Mouse (Mus musculus) gastrocnemius, postnatal 36 days (tissue): ENCODE measurements around the gene Hist2h2aa1. TPM values are rescaled to one million over a fixed set of nuclear protein-coding genes. Genes with fewer than 3 reads are reported as not detected.

Experiments
- DNase-seq, 2 experiments: peaks; one replicate each; pipeline ENCODE4 v3.0.0; 2022
- intact Hi-C: fragments of 180-260 bp; cut with DNase I; formaldehyde crosslinking; loops from one replicate; pipeline ENCODE4 v1.15.1; 2025
- total RNA-seq, 2 experiments: library from RNA; stranded (reverse); gene quantifications; 2 replicates each; pipeline ENCODE4 v1.2.3; 2021

The Hist2h2aa1 gene
- total RNA-seq, 2 experiments from 2014 or later = 2.9 to 7.9 TPM

- DNase-seq = no peak
- intact Hi-C loops = no loop called here
These were observed 2.3 kb downstream of the Hist2h2aa1 start for GRCm38 (mm10) chr3:96247356-96248140.

GRCm38 (mm10) chr3:96248141-96249033 lies 3.1 kb downstream of the Hist2h2aa1 start:
- no peak for DNase-seq
- intact Hi-C loops = no loop called here

GRCm38 (mm10) chr3:96249034-96249345 lies 3.7 kb downstream of the Hist2h2aa1 start:
- intact Hi-C loops = no loop called here
- no peak for DNase-seq

GRCm38 (mm10) chr3:96250890-96251289 lies 5.6 kb downstream of the Hist2h2aa1 start:
- DNase-seq = no peak
- intact Hi-C loops = no loop called here

GRCm38 (mm10) chr3:96251787-96252186 lies 6.5 kb downstream of the Hist2h2aa1 start:
- no peak for DNase-seq
- intact Hi-C loops = no loop called here

GRCm38 (mm10) chr3:96254683-96255355 lies 9.5 kb downstream of the Hist2h2aa1 start:
- no peak for DNase-seq
- intact Hi-C loops = no loop called here

GRCm38 (mm10) chr3:96255926-96256593 lies 10.8 kb downstream of the Hist2h2aa1 start:
- no peak for DNase-seq
- intact Hi-C loops = no loop called here

GRCm38 (mm10) chr3:96257190-96257589 lies 11.9 kb downstream of the Hist2h2aa1 start:
- intact Hi-C loops = no loop called here
- DNase-seq = no peak

- intact Hi-C loops = loop anchor here (10.0 kb wide), 1 partner anchor 195 kb away; no protein-coding TSS in a partner anchor
These were observed 14.9 kb downstream of the Hist2h2aa1 start for GRCm38 (mm10) chr3:96260220-96260619.

GRCm38 (mm10) chr3:96261623-96262022 lies 16.3 kb downstream of the Hist2h2aa1 start:
- intact Hi-C loops = loop anchor here (10.0 kb wide), 1 partner anchor 197 kb away; no protein-coding TSS in a partner anchor

More at GRCm38 (mm10) chr3:96260220-96260619, 14.9 kb downstream of the Hist2h2aa1 start:
- no peak for DNase-seq

GRCm38 (mm10) chr3:96262216-96262875 lies 17.0 kb downstream of the Hist2h2aa1 start:
- intact Hi-C loops = loop anchor here (10.0 kb wide), 1 partner anchor 198 kb away; no protein-coding TSS in a partner anchor

More at GRCm38 (mm10) chr3:96261623-96262022, 16.3 kb downstream of the Hist2h2aa1 start:
- no peak for DNase-seq

GRCm38 (mm10) chr3:96262979-96263550 lies 17.8 kb downstream of the Hist2h2aa1 start, which contains the start of gene Hist2h4:
Gene Hist2h4 (minus strand): TSS chr3:96263311.
- DNase-seq = peak; percentile 89 to 93
- intact Hi-C loops = loop anchor here (10.0 kb wide), 1 partner anchor 198 kb away; no protein-coding TSS in a partner anchor

More at GRCm38 (mm10) chr3:96262216-96262875, 17.0 kb downstream of the Hist2h2aa1 start:
- peak; percentile 66 to 78 for DNase-seq

GRCm38 (mm10) chr3:96263558-96264403 lies 18.5 kb downstream of the Hist2h2aa1 start:
- intact Hi-C loops = loop anchor here (10.0 kb wide), 1 partner anchor 199 kb away; no protein-coding TSS in a partner anchor
- DNase-seq = peak in 1 of 2 experiments; percentile 54

GRCm38 (mm10) chr3:96264404-96264949 lies 19.2 kb downstream of the Hist2h2aa1 start:
- DNase-seq = no peak
- intact Hi-C loops = loop anchor here (10.0 kb wide), 1 partner anchor 200 kb away; no protein-coding TSS in a partner anchor

GRCm38 (mm10) chr3:96266132-96266710 lies 20.9 kb downstream of the Hist2h2aa1 start:
- intact Hi-C loops = loop anchor here (10.0 kb wide), 1 partner anchor 201 kb away; no protein-coding TSS in a partner anchor

GRCm38 (mm10) chr3:96267541-96267940 lies 22.2 kb downstream of the Hist2h2aa1 start:
- intact Hi-C loops = loop anchor here (10.0 kb wide), 1 partner anchor 203 kb away; no protein-coding TSS in a partner anchor
- DNase-seq = no peak

More at GRCm38 (mm10) chr3:96266132-96266710, 20.9 kb downstream of the Hist2h2aa1 start:
- no peak for DNase-seq
